In genomic region chr7:25395186-25395557, GRCm38 (mm10) we compare ENCODE assay signal across 9 mouse cellular contexts. TPM values are rescaled to one million over a fixed set of nuclear protein-coding genes. Genes with fewer than 3 reads are reported as not detected.
DNase-seq lines count a peak whose midpoint lies in the region; ATAC-seq and TF ChIP-seq lines count a peak whose summit lies in the region.
"Had no signal": no experiment of that assay in that cellular context is flagged by ENCODE, and none has a peak within 500 bp of the region (broad histone marks: within the 10 kb centered on the region; RNA-seq: fewer than 3 reads in every experiment).

No protein-coding gene starts in this region.

- no peak; the same call in 1 of the 2 replicates for ATAC-seq in embryonic facial prominence, embryonic 15.5 days (ENCODE audit: insufficient number of reproducible peaks, low FRiP score, low TSS enrichment, low read depth)
- ATAC-seq in limb, embryonic 13.5 days (ENCODE audit: low FRiP score, low read depth) = peak; percentile 54
- peak; percentile 65 for ATAC-seq in neural tube, embryonic 15.5 days (ENCODE audit: low FRiP score)

- H3K9me3 ChIP-seq in embryonic facial prominence, embryonic 15.5 days (replicated peaks) = no peaks in the 10 kb centered on the region
- H3K9me3 ChIP-seq in limb, embryonic 13.5 days = no peaks in the 10 kb centered on the region
- no peaks in the 10 kb centered on the region for H3K9me3 ChIP-seq in neural tube, embryonic 15.5 days (replicated peaks)

- under 1% methylated on average over 22 of the region's 22 CpGs for WGBS in spleen, adult 2 months
- 0% methylated on average over 22 of the region's 22 CpGs for WGBS in embryonic facial prominence, embryonic 15.5 days
- under 1% methylated on average over 22 of the region's 22 CpGs for WGBS in limb, embryonic 13.5 days
- WGBS in neural tube, embryonic 15.5 days = under 1% methylated on average over 22 of the region's 22 CpGs

- no peaks in the 10 kb centered on the region for H3K36me3 ChIP-seq in spleen, adult 2 months (ENCODE audit: control insufficient read depth, insufficient read depth, low read length)
- no peaks in the 10 kb centered on the region for H3K36me3 ChIP-seq in embryonic facial prominence, embryonic 15.5 days
- no peaks in the 10 kb centered on the region for H3K36me3 ChIP-seq in limb, embryonic 13.5 days
- H3K36me3 ChIP-seq in neural tube, embryonic 15.5 days = no peaks in the 10 kb centered on the region

- TF ChIP-seq CTCF in spleen, adult 2 months (IDR thresholded peaks at IDR 0.05; ENCODE audit: extremely low read depth, insufficient read depth, insufficient read length, insufficient replicate concordance) = no peak

- H3K4me2 ChIP-seq in embryonic facial prominence, embryonic 15.5 days (replicated peaks) = peak overlapping the region; percentile 65
- H3K4me2 ChIP-seq in limb, embryonic 13.5 days (replicated peaks) = peak overlapping the region; percentile 75
- H3K4me2 ChIP-seq in neural tube, embryonic 15.5 days = peak overlapping the region; percentile 75

- H3K4me3 ChIP-seq in spleen, adult 2 months (ENCODE audit: extremely low read depth, insufficient read depth, insufficient read length) = peak overlapping the region; percentile 77
- H3K4me3 ChIP-seq in embryonic facial prominence, embryonic 15.5 days (replicated peaks) = peak overlapping the region; percentile 72
- H3K4me3 ChIP-seq in limb, embryonic 13.5 days = peak overlapping the region; percentile 68
- peak overlapping the region; percentile 74 for H3K4me3 ChIP-seq in neural tube, embryonic 15.5 days (replicated peaks)

- H3K27ac ChIP-seq in spleen, adult 2 months (ENCODE audit: insufficient read depth, low read length) = peak overlapping the region; percentile 85
- H3K27ac ChIP-seq in embryonic facial prominence, embryonic 15.5 days (replicated peaks) = peak overlapping the region; percentile 67
- peak overlapping the region; percentile 61 for H3K27ac ChIP-seq in limb, embryonic 13.5 days
- peak overlapping the region; percentile 85 for H3K27ac ChIP-seq in neural tube, embryonic 15.5 days (replicated peaks)

- DNase-seq in spleen, adult 2 months (ENCODE audit: low read depth in 1 of 2, low spot score in 2 of 2) = peak; percentile 25 to 26
- no peak for DNase-seq in spleen, adult 18-20 months
- DNase-seq in urinary bladder, postnatal 36 days (ENCODE audit: low spot score in 2 of 2) = no peak
- no peak for DNase-seq in adrenal gland, postnatal 10 days
- DNase-seq in layer of hippocampus, adult 8-10 months (ENCODE audit: low spot score in 2 of 2) = no peak

- peak overlapping the region; percentile 23 for H3K9ac ChIP-seq in embryonic facial prominence, embryonic 15.5 days
- H3K9ac ChIP-seq in limb, embryonic 13.5 days = peak overlapping the region; percentile 75
- H3K9ac ChIP-seq in neural tube, embryonic 15.5 days (replicated peaks) = peak overlapping the region; percentile 68

- peaks cover 11% of the 10 kb centered on the region; the same call in 1 of the 2 replicates for H3K4me1 ChIP-seq in spleen, adult 2 months (ENCODE audit: control insufficient read depth, insufficient read depth, insufficient read length)
- H3K4me1 ChIP-seq in embryonic facial prominence, embryonic 15.5 days = peaks cover 27% of the 10 kb centered on the region
- H3K4me1 ChIP-seq in limb, embryonic 13.5 days = peaks cover 50% of the 10 kb centered on the region
- H3K4me1 ChIP-seq in neural tube, embryonic 15.5 days = peaks cover 58% of the 10 kb centered on the region

- no peak for TF ChIP-seq POLR2A in spleen, adult 2 months (IDR thresholded peaks at IDR 0.05; ENCODE audit: low read depth, low read length)

- no peaks in the 10 kb centered on the region for H3K27me3 ChIP-seq in spleen, adult 2 months (ENCODE audit: control insufficient read depth, insufficient read depth, low read length)
- no peaks in the 10 kb centered on the region for H3K27me3 ChIP-seq in embryonic facial prominence, embryonic 15.5 days
- H3K27me3 ChIP-seq in limb, embryonic 13.5 days = no peaks in the 10 kb centered on the region
- H3K27me3 ChIP-seq in neural tube, embryonic 15.5 days (replicated peaks) = no peaks in the 10 kb centered on the region

RNA-seq across cellular contexts. Expression of gene Lipe, which starts 3.3 kb away (rescaled TPM):
- 35.0 and 46.0 TPM in 2 replicates for polyA plus RNA-seq in spleen, adult 2 months (2012; rRNA removed)
- 8.3 and 10.2 TPM in 2 replicates for polyA plus RNA-seq in embryonic facial prominence, embryonic 15.5 days (2015; fragmentation: Nextera tagmentation; extraction: Ambion mirVana)
- 11.5 and 11.8 TPM in 2 replicates for polyA plus RNA-seq in limb, embryonic 13.5 days (2015; fragmentation: Nextera tagmentation; extraction: Ambion mirVana)
- polyA plus RNA-seq in neural tube, embryonic 15.5 days (2015; fragmentation: Nextera tagmentation; extraction: Ambion mirVana) = 12.1 and 12.5 TPM in 2 replicates
- 100 to 1,000 TPM; 391 to 441 TPM for total RNA-seq in adrenal gland, postnatal 10 days (2021)
- total RNA-seq in layer of hippocampus, adult 8-10 months (2022) = 10 to 100 TPM in 1 of 4 experiments, 1 to 10 TPM in 3; 7.1 to 10.3 (median 9.0) TPM

RNA-seq across cellular contexts. Expression of gene Cxcl17, which starts 17.5 kb away (rescaled TPM):
- not detected in 2 replicates for polyA plus RNA-seq in spleen, adult 2 months (2012; rRNA removed)
- polyA plus RNA-seq in embryonic facial prominence, embryonic 15.5 days (2015; fragmentation: Nextera tagmentation; extraction: Ambion mirVana) = 1.9 and 4.3 TPM in 2 replicates
- 0.61 and 0.73 TPM in 2 replicates for polyA plus RNA-seq in limb, embryonic 13.5 days (2015; fragmentation: Nextera tagmentation; extraction: Ambion mirVana)
- 1.3 and 1.6 TPM in 2 replicates for polyA plus RNA-seq in neural tube, embryonic 15.5 days (2015; fragmentation: Nextera tagmentation; extraction: Ambion mirVana)
- not detected for total RNA-seq in adrenal gland, postnatal 10 days (2021)
- total RNA-seq in layer of hippocampus, adult 8-10 months (2022) = not detected
- total RNA-seq: left cerebral cortex, adult 18-20 months had no signal

RNA-seq across cellular contexts. Expression of gene Cnfn, which starts 25.6 kb away (rescaled TPM):
- polyA plus RNA-seq in spleen, adult 2 months (2012; rRNA removed) = not detected in 2 replicates
- 382 and 413 TPM in 2 replicates for polyA plus RNA-seq in embryonic facial prominence, embryonic 15.5 days (2015; fragmentation: Nextera tagmentation; extraction: Ambion mirVana)
- polyA plus RNA-seq in limb, embryonic 13.5 days (2015; fragmentation: Nextera tagmentation; extraction: Ambion mirVana) = 0.92 TPM in 1 of 2 replicates, not detected in the other
- polyA plus RNA-seq in neural tube, embryonic 15.5 days (2015; fragmentation: Nextera tagmentation; extraction: Ambion mirVana) = 0.54 and 2.3 TPM in 2 replicates
- not detected for total RNA-seq in adrenal gland, postnatal 10 days (2021)
- total RNA-seq in layer of hippocampus, adult 8-10 months (2022) = under 1 TPM in 1 of 4 experiments, not detected in 3; 0.73 TPM
- total RNA-seq: left cerebral cortex, adult 18-20 months had no signal

Comparison
In these comparisons a context has a peak if more than half of its experiments do, and no peak if none do; other contexts are left out.
1. DNase-seq: peak in spleen, adult 2 months (2 of 2); none in spleen, adult 18-20 months (0 of 2), urinary bladder, postnatal 36 days (0 of 2), adrenal gland, postnatal 10 days (single experiment) and layer of hippocampus, adult 8-10 months (0 of 2).
2. H3K9ac ChIP-seq: peak in every context shown above with its lines; median percentile 75 in limb, embryonic 13.5 days; 68 in neural tube, embryonic 15.5 days; 23 in embryonic facial prominence, embryonic 15.5 days.
3. RNA of gene Cnfn, which starts 25.6 kb away (polyA plus RNA-seq): 382 to 413 TPM in embryonic facial prominence, embryonic 15.5 days; 0.92 TPM in limb, embryonic 13.5 days, 0.54 to 2.3 TPM in neural tube, embryonic 15.5 days and not detected in spleen, adult 2 months; every median in the first group is over 100 times any median in the second.
4. Peak in every context shown above with its lines, with median percentiles within 50 percentile points of each other: H3K27ac ChIP-seq, H3K4me3 ChIP-seq and H3K4me2 ChIP-seq.